In genomic region chr13:59547091-59547490, GRCm38 (mm10) we compare ENCODE assay signal across 12 mouse cellular contexts. TPM values are rescaled to one million over a fixed set of nuclear protein-coding genes. Genes with fewer than 3 reads are reported as not detected.
A peak's percentile ranks its signal among the peaks of the same experiment; 100 is the strongest.
DNase-seq lines count a peak whose midpoint lies in the region; ATAC-seq and TF ChIP-seq lines count a peak whose summit lies in the region.
"Had no signal": no experiment of that assay in that cellular context is flagged by ENCODE, and none has a peak within 500 bp of the region (broad histone marks: within the 10 kb centered on the region; RNA-seq: fewer than 3 reads in every experiment).

No protein-coding gene starts in this region.

- H3K27ac ChIP-seq in lung, embryonic 15.5 days: peak overlapping the region; percentile 37
- no peak overlapping the region for H3K27ac ChIP-seq in left cerebral cortex, adult 2 months
- no peak overlapping the region for H3K27ac ChIP-seq in limb, embryonic 10.5 days
- H3K27ac ChIP-seq: midbrain, embryonic 10.5 days; neural tube, embryonic 12.5 days had no signal

- no peaks in the 10 kb centered on the region for H3K27me3 ChIP-seq in lung, embryonic 15.5 days
- no peaks in the 10 kb centered on the region for H3K27me3 ChIP-seq in limb, embryonic 10.5 days (ENCODE audit: low read depth, poor library complexity, severe bottlenecking)
- H3K27me3 ChIP-seq: neural tube, embryonic 12.5 days had no signal

- DNase-seq in cerebellum, postnatal 25 days: peak; percentile 12 to 47
- no peak for DNase-seq in cerebellum, adult 11-12 months
- peak; percentile 11 for DNase-seq in NIH3T3 (ENCODE audit: low read depth)
- DNase-seq in heart, postnatal 10 days: peak; percentile 52 to 66
- no peak for DNase-seq in layer of hippocampus, postnatal 10 days (ENCODE audit: low spot score in 2 of 2)
- no peak for DNase-seq in left cerebral cortex, adult 2 months (ENCODE audit: extremely low spot score in 1 of 2, low spot score in 2 of 2)
- DNase-seq in limb, embryonic 10.5 days (ENCODE audit: low spot score): no peak

- H3K4me1 ChIP-seq in lung, embryonic 15.5 days: peaks cover 33% of the 10 kb centered on the region
- H3K4me1 ChIP-seq in limb, embryonic 10.5 days: peaks cover 25% of the 10 kb centered on the region

- H3K9ac ChIP-seq in lung, embryonic 15.5 days: no peak overlapping the region
- H3K9ac ChIP-seq: neural tube, embryonic 12.5 days had no signal

- WGBS in lung, embryonic 15.5 days: 61% methylated on average over 2 of the region's 2 CpGs
- WGBS in limb, embryonic 10.5 days: 68% methylated on average over 2 of the region's 2 CpGs

- H3K4me2 ChIP-seq in lung, embryonic 15.5 days: peak overlapping the region; percentile 0; the same call in 1 of the 2 replicates
- H3K4me2 ChIP-seq: neural tube, embryonic 12.5 days had no signal

- ATAC-seq in lung, embryonic 15.5 days (ENCODE audit: borderline replicate concordance, extremely low read depth, low FRiP score, low TSS enrichment): no peak; the same call in 1 of the 2 replicates

- no peaks in the 10 kb centered on the region for H3K9me3 ChIP-seq in lung, embryonic 15.5 days
- H3K9me3 ChIP-seq in limb, embryonic 10.5 days (replicated peaks): no peaks in the 10 kb centered on the region
- H3K9me3 ChIP-seq: G1E; midbrain, embryonic 10.5 days; neural tube, embryonic 12.5 days had no signal

- intact Hi-C loops in heart, postnatal 10 days (cut with DNase I): no loop called here
- intact Hi-C loops in left cerebral cortex, adult 2 months (cut with DNase I): no loop called here

- no peak for TF ChIP-seq CTCF in left cerebral cortex, adult 2 months (IDR thresholded peaks at IDR 0.05)

- no peaks in the 10 kb centered on the region for H3K36me3 ChIP-seq in lung, embryonic 15.5 days
- no peaks in the 10 kb centered on the region for H3K36me3 ChIP-seq in limb, embryonic 10.5 days
- H3K36me3 ChIP-seq: midbrain, embryonic 10.5 days; neural tube, embryonic 12.5 days had no signal

- H3K4me3 ChIP-seq in lung, embryonic 15.5 days: no peak overlapping the region
- H3K4me3 ChIP-seq in left cerebral cortex, adult 2 months: no peak overlapping the region
- H3K4me3 ChIP-seq in limb, embryonic 10.5 days: no peak overlapping the region
- H3K4me3 ChIP-seq: erythroblast, embryonic 14.5 days; midbrain, embryonic 10.5 days; neural tube, embryonic 12.5 days had no signal

RNA-seq across cellular contexts. Expression of gene Agtpbp1, which starts 37.9 kb away (rescaled TPM):
- total RNA-seq in heart, postnatal 10 days (2021): 10 to 100 TPM; 47.7 to 56.3 TPM
- polyA plus RNA-seq in lung, embryonic 15.5 days (2015; fragmentation: Nextera tagmentation; extraction: Ambion mirVana): 16.3 and 16.5 TPM in 2 replicates
- 100 to 1,000 TPM; 343 to 364 TPM for total RNA-seq in layer of hippocampus, postnatal 10 days (2021)
- 100 to 1,000 TPM; 352 to 357 TPM for total RNA-seq in left cerebral cortex, adult 2 months (2021)
- polyA plus RNA-seq in limb, embryonic 10.5 days (2016; fragmentation: Nextera tagmentation; extraction: Ambion mirVana): 10.0 and 11.6 TPM in 2 replicates

RNA-seq across cellular contexts. Expression of gene Naa35, which starts 38.0 kb away (rescaled TPM):
- 100 to 1,000 TPM in 1 of 2 experiments, 10 to 100 TPM in 1; 96.1 to 112 TPM for total RNA-seq in heart, postnatal 10 days (2021)
- polyA plus RNA-seq in lung, embryonic 15.5 days (2015; fragmentation: Nextera tagmentation; extraction: Ambion mirVana): 80.2 and 84.1 TPM in 2 replicates
- 100 to 1,000 TPM; 108 to 112 TPM for total RNA-seq in layer of hippocampus, postnatal 10 days (2021)
- total RNA-seq in left cerebral cortex, adult 2 months (2021): 10 to 100 TPM; 95.1 to 98.1 TPM
- polyA plus RNA-seq in limb, embryonic 10.5 days (2016; fragmentation: Nextera tagmentation; extraction: Ambion mirVana): 99.5 and 116 TPM in 2 replicates

Comparison
In these comparisons a context has a peak if more than half of its experiments do, and no peak if none do; other contexts are left out.
1. DNase-seq: peak in cerebellum, postnatal 25 days (2 of 2), NIH3T3 (single experiment) and heart, postnatal 10 days (2 of 2); none in cerebellum, adult 11-12 months (single experiment), layer of hippocampus, postnatal 10 days (0 of 2), left cerebral cortex, adult 2 months (0 of 2) and limb, embryonic 10.5 days (single experiment).
2. RNA of gene Agtpbp1, which starts 37.9 kb away (total RNA-seq): 343 to 364 TPM in layer of hippocampus, postnatal 10 days and 352 to 357 TPM in left cerebral cortex, adult 2 months; 47.7 to 56.3 TPM in heart, postnatal 10 days; every median in the first group is over 4 times any median in the second.